Mouse (Mus musculus): Measurements from ENCODE around the gene Lrch3.
"Not testable (repeated sequence)": the region's sequence is repeated elsewhere in the genome, so short reads cannot be mapped to it uniquely, and the experiment has no call there.

Lrch3 gene

DNA sequence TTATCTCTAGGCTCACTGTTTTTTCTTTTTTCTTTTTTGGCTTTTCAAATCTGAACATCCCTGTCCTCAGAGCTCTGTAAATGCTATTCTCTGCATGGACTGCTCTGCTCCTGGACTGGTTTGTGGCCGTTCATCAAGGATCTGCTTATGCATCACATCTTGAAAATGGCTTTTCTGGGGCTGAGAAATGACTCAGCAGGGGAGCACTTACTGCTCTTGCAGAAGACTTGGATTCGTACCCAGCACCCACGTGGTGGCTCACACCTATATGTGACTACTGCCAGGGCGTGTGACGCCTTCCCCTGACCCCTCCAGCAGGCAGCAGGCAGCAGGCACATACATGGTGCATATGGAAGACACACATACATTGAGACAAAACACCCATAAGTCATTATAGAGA, 78.3 kb downstream of the Lrch3 start:
- DNase-seq (ENCODE audit: low spot score): no peak

DNA sequence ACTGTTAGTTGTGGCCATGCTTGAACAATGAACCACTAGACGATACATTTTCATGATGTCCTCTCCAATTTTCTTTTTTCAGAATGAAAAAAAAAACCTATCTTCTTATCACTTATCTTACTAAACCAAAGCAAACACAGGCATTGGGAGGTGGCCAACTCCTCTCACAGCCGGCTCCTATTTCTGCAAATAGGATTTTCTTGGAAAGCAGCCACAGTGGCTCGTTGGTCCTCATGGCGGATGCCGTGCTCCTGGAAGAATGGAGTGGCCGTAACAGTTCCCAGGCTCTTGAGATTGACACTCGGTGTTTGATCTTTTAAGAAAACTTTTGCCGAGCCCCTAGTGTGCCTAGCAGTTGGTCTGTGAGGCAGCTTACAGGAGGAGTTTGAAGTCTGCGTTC, 91.3 kb downstream of the Lrch3 start:
- DNase-seq (ENCODE audit: low spot score): no peak

DNA sequence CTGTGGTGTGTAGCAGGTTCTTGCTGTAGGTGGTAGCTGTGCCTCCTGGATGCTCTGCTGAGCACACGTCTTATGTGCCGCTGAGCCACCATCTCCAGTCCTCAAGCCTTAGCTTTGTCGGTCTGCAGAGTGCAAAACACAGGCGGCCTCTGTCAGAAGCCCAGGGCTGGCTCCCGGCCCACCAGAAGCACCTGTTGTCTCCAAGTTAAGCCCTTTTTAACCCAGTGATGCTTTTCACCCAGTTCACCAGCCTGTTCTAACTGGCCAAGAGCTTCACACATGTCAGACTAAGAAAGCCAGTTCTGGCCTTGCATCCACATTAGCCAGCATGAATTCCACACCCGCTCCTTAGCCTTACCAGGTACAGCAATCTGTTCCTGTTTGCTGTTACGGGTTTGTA, 93.0 kb downstream of the Lrch3 start:
- no peak for DNase-seq (ENCODE audit: low spot score)

DNA sequence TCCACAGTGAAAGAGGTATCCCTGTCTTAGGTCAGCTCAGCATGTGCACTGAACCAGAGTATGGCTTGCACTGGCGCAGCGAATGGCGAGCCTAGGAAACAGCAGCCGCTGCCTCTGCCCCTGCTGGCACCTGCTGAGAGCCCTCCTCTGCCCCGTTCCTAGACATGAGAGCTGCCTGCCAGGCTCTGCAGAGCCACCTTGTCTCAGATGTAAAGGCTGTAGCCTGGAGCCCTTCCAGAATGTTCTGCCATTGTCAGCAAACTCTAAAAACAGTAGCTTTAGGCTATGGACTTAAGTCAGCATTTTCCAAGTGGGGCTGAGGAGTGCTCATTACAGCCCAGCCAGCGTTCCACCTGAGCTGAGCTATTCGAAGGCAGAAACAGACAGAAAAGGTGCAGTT, 93.5 kb downstream of the Lrch3 start:
- no peak for DNase-seq (ENCODE audit: low spot score)

DNA sequence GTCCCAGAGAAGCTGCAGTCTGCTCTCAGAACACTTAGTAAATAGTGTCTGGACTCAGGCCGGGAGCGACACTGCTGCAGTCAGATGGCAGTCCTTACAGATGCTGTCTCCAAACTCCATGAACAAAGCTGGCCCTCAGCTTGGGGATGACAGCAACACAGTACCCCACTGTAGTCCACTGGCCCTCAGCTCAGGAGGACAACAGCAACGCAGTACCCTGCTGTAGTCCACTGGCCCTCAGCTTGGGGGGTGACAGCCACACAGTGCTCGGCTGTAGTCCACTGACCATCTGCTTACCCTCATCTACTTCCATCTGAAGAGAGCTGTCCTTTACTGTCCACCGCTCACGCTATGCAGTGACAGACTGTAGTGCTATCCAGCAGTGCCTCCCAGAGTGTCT, 96.3 kb downstream of the Lrch3 start:
- no peak for DNase-seq (ENCODE audit: low spot score)

DNA sequence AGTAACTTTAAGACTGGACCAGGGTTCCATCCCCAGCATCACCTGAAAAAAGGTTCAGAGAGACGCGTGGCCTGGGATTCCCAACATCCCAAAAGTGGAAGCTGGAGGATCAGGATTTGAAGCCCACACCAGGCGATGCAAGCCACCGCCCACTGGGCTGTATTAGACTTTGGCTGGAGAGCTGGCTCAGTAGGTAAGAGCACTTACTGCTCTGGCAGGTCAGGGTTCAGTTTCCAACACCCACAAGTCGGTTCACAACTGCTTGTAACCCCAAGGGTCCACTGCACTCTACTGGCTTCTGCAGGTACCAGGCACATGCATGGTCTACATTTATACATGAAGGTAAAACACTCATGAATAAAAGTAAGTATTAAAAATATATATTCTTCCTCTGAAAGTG, 99.9 kb downstream of the Lrch3 start:
- no peak for DNase-seq (ENCODE audit: low spot score)

DNA sequence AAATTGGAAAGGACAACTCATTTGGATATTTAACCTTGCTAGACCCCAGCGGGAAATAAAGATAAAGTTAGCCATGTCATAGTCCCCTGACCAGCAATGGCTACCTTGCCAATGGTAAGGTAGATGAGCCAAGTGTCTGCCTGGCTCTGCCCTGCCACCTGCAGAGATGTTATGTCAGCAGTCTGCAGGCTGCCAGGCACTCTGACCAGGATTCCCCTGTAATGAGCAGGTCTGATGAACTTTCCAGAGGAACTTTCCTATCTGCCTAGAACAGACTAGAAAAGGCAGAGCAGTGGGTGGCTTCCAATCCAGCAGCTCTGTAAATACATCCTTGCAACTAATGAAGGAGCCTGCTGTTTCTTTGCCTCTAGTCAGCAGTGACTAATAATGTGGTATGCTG, 101.0 kb downstream of the Lrch3 start:
- DNase-seq (ENCODE audit: low spot score): no peak

DNA sequence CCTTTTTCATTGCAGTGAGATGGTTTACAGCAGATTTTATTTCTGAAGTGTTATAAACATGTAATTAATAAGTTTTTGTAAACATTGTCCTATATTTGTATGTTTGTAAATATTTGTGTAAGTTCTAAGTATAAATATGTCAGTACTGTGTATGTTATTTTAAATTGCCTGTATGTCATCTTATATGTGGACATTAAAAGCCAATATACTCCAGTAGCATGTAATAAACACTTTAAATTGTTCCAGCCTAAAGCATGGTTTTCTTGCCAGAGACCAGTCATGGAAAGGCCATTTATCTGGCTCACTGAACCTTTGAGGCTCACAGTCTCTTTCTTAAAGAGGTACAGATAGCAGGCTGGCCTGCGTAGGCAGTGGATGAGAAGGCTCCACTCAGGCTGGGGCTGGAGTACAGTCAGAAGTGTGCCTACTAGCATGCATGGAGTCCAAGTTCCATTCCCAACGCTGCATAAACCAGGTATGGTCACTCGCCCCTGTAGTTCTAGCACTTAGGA, 101.6 kb downstream of the Lrch3 start:
- no peak for DNase-seq (ENCODE audit: low spot score)

DNA sequence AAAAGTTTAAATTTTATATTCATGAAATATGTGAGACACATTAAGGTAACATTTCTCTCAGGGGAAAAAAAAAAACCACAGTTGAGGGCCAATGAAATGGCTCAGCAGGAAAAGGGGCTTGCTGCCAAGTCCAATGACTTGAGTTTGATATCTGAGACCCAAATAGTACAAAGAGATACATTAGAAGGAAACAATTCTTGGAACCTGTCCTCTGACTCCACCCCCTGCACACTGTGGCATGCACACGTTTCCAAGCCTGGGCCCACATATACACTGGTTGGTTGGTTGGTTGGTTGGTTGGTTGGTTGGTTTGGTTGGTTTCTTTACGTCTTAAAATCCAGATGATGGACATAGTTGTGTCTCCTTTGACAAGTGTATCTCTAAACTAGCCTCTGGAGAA, 102.1 kb downstream of the Lrch3 start:
- no peak for DNase-seq (ENCODE audit: low spot score)

DNA sequence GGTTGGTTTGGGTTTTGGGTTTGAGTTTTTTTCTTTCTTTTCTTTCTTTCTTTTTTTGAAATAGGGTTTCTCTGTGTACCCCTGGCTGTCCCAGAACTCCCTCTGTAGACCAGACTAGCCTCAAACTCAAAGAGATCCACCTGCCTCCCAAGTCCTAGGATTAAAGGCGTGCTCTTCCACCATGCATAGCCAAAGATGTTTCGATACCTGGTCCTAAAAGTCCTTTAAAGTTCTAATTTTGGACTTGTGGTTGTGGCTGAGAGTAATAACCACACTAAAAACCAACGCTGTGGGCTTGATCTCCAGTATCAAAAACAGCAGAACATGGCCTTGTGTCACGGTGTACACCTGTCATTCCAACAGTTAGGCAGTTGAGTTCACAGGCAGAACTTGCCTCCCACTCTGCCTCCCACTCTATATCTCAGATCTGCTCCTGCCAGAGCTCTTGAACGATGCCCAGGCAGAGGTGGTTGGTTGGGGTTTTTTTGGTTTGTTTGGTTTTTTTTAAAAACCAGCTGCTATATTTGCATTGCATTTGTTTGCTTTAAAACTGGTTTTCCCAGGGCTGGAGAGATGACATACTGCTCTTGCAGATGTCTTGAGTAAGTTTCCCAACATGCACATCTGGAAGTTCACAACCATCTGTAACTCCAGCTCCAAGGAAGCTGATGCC, 103.9 kb downstream of the Lrch3 start:
- no peak for DNase-seq (ENCODE audit: low spot score)

DNA sequence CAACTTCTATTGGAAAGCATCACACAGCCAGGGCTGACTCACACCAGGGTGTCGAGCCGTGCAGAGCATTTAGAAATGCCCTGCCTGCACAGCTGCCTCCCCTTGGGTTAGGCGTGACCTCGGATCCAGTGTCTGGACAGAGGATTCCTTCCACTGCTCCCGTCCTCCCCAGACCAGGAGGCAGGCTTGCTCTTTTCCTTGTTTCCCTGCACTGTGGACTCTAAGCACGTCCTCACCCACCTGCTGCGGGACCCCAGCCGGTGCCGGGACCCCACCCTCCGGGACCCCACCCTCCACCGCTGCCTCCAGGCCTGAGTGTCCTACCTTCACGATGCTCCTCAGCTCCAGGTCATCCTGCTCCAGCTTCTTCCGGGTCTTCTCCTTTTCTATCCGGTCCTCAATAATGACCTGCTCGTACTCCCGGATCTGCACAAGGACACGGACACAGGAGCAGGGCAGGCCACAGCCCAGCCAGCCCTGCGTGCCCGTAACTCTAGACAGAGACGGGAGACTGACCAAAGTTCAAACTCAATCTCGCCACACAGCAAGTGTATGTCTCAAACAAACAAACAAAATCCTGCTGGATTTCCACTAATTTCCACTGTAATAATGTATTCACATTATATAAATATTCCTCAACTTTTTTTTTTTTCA, 105.3 kb downstream of the Lrch3 start:
- no peak for DNase-seq (ENCODE audit: low spot score)

DNA sequence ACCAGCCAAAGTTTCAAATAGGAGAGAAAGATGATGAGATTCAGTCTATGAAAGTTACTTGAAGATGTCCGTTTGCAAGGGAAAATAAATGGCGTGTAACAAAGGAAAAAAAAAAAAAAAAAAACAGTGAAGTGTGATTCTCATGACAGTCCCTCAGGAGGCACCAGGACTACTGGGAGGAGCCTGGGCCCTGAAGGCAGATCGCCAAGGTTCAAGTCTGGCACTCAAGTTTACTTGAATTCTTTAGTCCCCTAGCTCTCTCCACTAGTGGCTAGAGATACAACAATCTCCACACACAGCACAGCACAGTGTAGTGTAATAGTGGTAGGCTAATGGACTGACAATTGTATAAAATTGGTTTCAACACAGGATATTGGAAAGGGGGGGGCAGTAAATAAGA, 107.5 kb downstream of the Lrch3 start:
- no peak for DNase-seq (ENCODE audit: low spot score)

DNA sequence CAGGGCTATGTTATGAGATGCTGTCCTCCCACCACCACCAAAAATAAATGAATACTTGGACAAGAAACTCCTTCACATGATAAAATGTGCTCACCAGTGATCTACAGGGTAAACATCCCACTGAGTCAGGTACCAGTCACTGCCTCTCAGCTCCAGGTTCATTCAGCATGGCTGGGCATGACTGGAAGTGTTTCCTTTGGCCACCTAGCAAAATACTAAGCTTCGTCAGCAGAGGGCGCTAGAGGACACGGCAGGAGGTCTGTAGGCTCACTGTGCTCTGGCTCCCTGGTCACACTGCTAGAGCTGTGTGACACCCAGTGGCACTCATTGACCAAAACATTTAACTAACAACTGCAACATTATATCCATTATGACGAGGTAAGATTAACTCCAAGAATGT, 109.8 kb downstream of the Lrch3 start:
- DNase-seq (ENCODE audit: low spot score): peak; percentile 79

DNA sequence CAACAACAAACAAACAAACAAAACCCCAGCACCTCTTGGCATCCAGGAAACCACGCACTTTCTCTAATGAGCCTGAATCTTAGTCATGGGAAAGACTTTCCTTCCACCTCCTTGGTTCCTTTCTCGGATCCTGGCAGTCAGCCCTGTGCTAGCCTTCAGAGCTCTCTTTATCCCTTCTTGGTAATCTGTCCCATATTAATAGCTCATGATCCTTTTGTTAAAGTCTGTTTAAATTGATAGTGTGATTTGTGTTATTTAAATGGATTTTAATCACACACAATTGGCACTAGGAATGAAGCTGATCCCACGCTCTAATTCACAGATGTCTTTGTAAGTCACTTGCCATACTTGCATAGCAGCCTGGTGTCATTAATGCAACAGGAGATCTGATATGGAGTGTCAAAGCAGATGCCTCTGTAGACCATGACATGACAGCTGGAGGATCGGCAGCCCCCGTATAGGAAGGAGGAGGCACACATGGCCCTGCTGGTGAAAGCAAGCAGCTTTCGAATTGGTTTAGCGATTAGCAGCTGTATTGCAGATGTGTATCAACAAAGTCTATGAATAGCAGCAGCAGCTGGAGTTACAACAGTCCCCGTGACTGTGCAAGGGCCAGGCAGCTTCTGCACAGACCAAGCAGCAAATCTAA, 110.7 kb downstream of the Lrch3 start:
- no peak for DNase-seq (ENCODE audit: low spot score)

DNA sequence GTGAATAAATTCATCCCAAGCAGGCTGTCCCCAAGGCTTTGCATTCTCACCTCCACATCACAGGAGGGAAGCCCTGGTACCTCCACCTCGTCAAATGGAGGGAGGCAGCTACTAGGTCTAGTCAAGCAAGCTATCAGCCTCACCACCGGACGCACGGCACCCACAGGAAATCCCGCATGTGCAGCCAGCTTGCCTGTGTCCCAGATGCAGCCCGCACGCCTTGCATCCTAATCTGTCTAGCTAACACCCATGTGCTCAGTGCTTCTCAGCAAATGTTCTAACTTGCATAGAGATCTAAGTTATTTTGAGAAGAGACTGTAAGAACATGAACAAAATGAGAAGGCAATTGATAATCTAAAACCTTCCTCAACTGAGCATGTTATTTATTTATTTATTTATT, 112.5 kb downstream of the Lrch3 start:
- peak; percentile 17 for DNase-seq (ENCODE audit: low spot score)

DNA sequence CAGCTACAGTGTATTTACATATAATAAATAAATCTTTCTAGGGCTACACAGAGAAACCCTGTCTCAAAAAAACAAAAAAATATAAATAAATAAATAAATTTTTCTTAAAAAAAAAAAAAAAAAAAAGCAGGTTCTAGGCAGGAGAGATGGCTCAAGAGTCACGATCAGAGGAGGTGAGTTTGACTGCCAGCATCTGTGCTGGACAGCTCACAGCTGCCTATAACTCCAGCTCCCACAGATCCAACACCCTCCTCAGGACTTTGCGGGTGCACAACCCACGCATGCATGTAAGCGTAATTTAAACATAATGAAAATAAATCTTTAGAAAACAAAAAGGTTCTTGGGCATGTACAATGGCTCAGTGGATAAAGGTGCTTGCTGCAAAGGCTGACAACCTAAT, 122.1 kb downstream of the Lrch3 start:
- DNase-seq (ENCODE audit: low spot score): no peak

DNA sequence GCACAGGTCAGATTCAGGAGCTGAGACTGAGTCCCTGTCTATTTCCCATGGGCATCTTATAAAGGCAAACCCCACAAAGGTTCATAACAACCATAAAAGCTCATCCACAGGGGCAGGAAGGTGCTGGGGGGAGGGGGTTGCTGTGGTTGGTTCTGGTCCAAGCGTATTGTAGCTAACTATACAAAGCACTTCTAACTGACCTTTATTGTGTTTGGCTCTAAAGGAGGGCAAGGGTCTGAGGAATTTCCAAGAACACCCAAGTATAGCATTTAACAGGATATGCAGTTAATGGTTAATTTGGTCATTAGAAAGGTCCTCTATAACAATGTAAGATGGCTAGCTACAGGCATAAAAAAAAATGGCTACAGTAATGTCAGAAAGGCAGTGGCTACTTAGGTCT, 128.8 kb downstream of the Lrch3 start:
- DNase-seq (ENCODE audit: low spot score): no peak

DNA sequence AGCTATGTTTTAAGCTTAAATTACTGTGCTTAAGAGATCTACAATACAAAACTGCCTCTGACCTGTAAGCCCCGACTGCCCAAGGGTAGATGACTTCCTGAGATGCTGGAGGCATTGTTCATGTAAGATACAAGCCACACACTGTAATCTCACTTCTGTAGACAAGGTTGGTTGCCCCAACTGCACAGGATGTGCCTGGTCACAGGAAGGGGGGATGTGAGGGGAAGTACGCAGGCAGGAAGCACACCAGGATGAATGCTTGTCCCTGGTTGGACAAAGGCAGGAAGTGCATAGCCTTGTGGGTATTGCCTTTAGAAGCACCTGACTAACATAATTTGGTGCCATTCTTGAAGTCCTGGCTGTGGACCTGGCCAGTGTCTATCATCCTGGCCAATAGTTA, 129.4 kb downstream of the Lrch3 start:
- peak; percentile 53 for DNase-seq (ENCODE audit: low spot score)

DNA sequence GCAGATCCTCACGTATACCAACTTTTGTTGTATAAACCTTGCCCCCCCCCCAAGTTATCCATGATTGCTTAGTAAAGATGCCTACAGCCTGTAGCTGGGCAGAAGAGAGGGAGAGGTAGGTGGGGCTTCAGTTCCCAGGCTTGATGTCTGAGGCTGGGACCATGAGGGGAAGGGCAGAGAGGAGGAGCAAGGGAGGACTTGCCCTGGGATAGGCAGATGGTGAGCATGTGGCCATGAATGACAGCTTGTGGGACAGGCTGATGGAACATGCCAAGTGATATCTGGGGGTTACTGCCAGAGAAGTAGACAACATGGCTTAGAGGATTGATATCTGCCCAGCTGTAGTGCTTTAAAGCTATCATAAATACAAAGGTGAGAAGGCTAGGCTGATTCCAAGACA, 134.1 kb downstream of the Lrch3 start:
- DNase-seq (ENCODE audit: low spot score): no peak

DNA sequence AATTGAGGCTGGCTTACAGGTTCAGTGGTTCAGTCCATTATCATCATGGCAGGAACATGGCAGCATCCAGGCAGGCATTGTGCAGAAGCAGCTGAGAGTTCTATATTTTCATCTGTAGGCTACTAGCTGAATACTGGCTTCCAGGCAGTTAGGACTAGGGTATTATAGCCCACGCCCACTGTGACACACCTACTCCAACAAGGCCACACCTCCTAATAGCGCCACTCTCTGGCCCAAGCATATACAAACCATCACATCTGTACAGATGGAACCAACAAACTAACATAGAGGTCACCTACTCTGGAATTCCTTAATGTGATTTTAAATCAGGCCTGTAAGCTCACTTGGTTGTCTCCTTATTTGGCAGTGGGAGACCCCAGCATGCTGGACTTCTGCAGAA, 134.8 kb downstream of the Lrch3 start:
- no peak for DNase-seq (ENCODE audit: low spot score)

DNA sequence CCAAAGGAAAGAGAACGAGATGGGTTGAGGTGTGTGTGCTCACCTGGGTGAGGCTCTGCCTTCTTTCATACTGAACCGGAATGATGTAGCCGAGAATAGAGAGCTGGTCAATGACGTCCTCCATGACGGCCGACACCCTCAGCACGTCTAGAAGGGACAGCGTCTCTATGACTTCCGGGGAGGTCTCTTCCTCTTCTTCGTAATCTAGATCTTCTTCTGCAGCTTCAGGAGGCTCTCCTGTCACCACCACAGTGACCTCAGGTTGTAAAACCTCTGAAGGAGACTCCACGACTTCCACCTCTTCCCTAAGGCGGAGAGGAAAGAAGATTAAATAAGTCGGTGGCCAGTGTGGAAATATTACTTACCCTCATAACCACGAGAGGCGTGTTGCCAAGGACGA, 135.9 kb downstream of the Lrch3 start:
- no peak for DNase-seq (ENCODE audit: low spot score)

DNA sequence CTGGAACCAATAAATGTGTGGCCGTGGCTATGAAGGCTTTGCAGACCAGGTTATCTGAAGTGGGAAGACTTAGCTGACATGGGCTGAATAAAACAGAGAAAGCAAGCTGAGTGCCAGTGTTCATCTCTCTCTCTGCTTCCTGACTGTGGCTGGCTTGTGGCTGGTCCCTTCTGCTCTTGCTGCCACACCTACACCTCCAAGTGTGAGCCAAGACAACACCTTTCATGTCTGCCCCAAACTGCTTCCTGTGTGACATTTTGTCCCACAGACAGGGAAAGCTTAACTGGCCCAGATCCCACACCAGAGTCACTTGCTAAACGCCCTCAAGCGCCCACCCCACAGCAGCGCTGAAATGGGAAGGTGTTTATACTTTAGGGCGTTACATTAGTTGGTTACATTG, 139.2 kb downstream of the Lrch3 start:
- DNase-seq (ENCODE audit: low spot score): peak; percentile 49

DNA sequence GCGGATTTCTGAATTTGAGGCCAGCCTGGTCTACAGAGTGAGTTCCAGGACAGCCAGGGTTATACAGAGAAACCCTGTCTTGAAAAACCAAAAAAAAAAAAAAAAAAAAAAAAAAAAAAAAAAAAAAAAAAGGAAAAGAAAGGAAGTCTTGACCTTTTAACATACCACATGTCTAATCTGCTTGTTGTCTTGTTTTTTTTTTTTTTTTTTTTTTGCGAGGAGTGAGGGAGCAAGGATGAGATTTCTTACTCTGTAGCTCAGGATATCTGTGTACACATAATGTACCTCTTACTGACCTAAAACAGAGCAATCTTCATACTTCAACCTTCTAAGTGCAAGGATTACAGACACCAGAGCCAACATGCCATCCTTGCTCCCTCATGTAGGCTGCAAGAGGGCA, 141.0 kb downstream of the Lrch3 start:
- not testable (repeated sequence) for DNase-seq (ENCODE audit: low spot score)

DNA sequence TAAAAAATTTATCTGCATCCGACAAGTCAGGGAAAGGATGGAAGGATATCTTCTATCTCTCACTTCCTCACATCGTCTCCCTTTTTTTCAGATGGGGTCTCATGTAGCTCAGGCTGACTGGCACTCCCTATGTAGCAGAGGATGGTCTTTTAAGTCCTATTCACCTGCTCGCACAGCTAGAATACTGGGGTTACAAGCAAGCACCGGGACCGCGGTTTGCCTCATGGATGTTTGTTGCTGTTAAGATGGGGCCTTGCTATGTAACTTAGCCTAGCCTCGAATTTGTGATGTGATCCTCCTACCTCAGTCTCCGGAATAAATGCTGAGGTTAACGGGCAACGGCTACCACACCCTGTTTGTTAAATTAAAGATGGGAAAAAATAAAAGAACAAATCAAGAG, 141.8 kb downstream of the Lrch3 start:
- DNase-seq (ENCODE audit: low spot score): no peak
